Mouse (Mus musculus) c-Kit-negative CD71-positive TER-119-positive erythroid progenitor cells, embryonic 14.5 days (primary cell): ENCODE data around the gene 4930507D05Rik.
A peak's percentile ranks its signal among the peaks of the same experiment; 100 is the strongest.
"Not testable (repeated sequence)": the region's sequence is repeated elsewhere in the genome, so short reads cannot be mapped to it uniquely, and the experiment has no call there.

Experiments used
- DNase-seq: peaks from one replicate; pipeline ENCODE4 v3.0.0-alpha.2; 2013; ENCODE audit warnings: low read depth, low spot score

Gene 4930507D05Rik

GRCm38 (mm10) chr10:62476980-62477379, 27.7 kb downstream of the 4930507D05Rik start:
- no peak for DNase-seq

- DNase-seq, result no peak
These were observed 32.0 kb downstream of the 4930507D05Rik start for GRCm38 (mm10) chr10:62481108-62481852.

DNA sequence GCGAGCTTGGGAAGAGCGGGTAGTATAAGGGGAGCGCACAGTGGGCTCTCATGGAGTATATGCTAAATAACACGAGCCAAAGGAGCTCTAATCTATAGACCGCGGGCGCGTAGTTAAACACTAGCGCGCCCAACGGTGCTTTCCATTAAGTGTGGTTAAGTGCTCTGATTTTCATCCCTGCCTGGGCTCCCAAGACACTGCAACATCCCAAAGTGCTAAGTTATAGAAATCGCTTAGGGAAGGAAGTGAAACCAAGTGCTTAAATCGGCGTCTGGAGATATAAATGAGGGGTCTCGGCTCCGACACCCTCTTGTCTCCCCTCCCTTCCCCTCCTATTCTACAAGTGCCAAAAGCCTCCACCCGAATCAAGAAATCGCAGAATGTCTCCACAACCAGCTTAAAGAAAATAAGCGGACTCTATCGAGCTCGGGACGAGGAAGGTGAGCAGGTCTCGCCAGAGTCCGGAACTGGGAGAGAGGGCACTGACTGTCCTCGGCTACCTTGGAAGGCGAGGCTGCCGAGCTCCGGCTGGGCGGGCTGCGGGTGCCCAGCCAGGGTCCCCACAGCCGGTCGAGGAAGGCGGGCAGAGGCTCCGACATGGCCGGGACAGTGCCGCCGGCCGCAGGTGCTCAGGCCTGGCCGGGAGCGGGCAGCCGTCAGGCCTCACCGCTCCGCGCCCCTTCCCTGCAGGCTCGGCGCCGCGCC, 36.7 kb downstream of the 4930507D05Rik start:
- no peak for DNase-seq

DNA sequence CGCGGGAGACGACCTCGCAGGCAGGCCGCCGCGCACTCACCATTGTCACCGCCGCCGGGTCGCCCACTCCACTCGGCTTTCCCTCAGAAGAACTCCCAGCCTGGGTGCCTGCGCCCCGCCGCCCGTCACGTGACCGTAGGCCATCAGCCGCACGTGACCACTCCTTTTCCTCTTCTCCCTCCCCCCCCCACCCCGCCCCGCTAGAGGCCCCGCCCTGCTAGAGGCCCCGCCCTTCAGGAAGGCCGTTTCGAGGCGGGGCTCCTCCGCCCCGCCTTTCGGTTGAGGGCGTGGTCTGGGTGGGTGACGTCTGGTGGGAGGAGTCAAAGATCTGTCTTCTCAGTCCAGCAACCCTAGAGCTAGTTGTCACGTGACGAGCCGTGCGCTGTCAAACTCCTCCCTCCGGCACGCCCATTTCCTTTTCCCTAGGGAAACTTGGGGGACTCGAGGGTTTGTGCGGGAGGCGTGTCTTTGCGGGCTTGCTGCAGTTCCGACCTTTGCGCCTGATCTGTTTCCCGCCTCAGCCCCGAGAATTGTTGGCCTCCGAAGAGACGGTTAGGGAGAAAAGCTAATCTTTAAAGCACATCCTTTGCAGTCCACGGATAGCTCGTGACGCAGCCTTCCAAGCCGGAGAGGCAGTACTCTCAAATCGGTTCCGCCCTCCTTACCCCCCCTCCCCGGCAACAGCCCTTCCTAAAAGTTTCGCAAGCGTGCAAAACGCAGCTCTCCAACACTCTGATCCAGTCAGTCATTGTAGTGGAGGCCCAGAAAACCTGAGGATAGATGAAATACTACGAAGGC, 37.5 kb downstream of the 4930507D05Rik start, which contains the start of gene Vps26a:
Vps26a (minus strand) TSS at position 188 of the 798 bp plus-strand sequence.
- DNase-seq, result peak; percentile 97

DNA sequence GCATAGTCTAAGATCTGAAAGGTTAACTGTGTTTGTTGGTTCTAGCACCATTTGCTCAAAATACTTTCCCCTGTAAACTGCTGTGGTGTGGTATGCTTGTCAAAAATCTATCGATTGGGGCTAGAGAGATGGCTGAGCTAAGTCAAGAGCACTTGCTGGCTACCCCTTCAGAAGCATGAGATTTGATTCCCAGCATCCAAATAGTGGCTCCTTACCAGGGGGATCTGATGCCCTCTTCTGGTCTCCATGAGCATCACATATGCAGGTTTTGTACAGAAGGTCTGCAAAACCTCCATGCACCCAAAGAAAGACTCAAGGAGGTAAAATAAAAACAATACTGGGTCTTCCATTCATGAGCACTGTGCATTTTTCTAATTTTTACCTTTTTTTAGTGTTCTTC, 39.0 kb downstream of the 4930507D05Rik start:
- DNase-seq, result no peak

- not testable (repeated sequence) for DNase-seq
These were observed 42.4 kb downstream of the 4930507D05Rik start for GRCm38 (mm10) chr10:62491681-62492080.

GRCm38 (mm10) chr10:62500088-62500915, 51.0 kb downstream of the 4930507D05Rik start:
- peak; percentile 67 for DNase-seq
